Mouse (Mus musculus) right cerebral cortex, postnatal 36 days (tissue): ENCODE measurements around the gene Hes7.

Experiments used
- DNase-seq, 2 experiments: peaks; one replicate each; pipeline ENCODE4 v3.0.0; 2022; ENCODE audit warnings: low spot score in 2 of 2, mixed read lengths in 1 of 2

Gene Hes7

DNA sequence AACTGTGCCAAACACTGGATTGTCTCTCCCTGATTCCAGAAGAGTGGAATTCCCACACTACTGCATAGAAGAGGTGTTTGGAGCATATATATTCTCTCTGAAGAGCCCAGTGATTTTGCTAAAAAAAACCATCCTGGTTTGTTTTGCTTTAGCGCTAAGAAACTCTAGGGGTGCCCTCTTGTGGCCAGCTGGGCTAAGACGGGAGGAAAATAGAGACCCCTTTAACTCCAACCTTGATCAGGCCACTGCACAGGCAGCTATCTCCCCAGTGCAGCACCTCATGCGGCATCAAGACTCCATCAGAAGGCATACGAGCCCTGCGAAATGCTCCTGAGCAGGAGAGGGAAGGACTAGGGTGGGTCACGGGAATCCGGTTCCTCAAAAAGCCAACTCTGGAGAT is 30.2 kb downstream of the Hes7 start:
- DNase-seq = no peak

- no peak for DNase-seq
Observed at GRCm38 (mm10) chr11:69151004-69151403, 30.8 kb downstream of the Hes7 start.

- DNase-seq = no peak
Observed at GRCm38 (mm10) chr11:69153831-69154230, 33.6 kb downstream of the Hes7 start.

GRCm38 (mm10) chr11:69155351-69155750 is 35.1 kb downstream of the Hes7 start:
- DNase-seq = peak in 1 of 2 experiments; percentile 29

DNA sequence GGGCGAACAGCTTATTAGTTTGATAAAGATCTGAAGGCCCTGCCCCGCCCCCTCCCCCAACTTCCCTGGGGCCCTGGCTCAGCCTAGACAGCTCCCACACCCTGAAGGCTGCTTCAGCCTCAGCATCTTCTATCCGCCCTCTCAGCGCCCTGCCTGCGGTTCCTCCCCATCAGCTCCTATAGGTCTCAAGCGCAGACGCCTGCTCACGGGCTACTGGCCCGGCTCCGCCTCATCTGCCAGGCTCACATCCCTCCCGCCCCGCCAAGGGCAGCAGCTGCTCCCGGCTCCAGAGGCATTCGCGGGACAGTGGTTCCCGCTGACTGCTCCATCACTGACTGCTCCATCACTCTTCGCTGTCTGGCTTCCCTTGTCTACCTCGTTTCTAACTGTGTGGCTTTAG is 36.6 kb downstream of the Hes7 start, which contains the start of gene Alox12b:
Alox12b (plus strand) TSS at position 190 of the 400 bp plus-strand sequence.
- peak; percentile 30 to 38 for DNase-seq

DNA sequence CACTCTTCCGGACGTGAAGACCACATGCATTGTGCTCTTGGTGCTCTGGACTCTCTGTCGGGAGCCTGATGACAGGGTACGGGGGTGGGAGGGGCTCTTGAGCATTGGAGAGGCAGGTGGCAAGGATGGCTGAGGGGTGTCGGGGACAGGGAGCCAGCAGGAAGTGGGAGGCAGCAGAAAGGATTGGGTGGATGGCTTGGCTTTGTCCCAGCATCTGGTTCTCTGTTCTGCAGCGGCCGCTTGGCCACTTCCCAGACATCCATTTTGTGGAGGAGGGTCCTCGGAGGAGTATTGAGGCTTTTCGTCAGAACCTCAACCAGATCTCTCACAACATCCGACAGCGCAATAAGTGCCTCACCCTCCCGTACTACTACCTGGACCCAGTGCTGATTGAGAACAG is 49.1 kb downstream of the Hes7 start:
- DNase-seq = peak; percentile 48 to 58

DNA sequence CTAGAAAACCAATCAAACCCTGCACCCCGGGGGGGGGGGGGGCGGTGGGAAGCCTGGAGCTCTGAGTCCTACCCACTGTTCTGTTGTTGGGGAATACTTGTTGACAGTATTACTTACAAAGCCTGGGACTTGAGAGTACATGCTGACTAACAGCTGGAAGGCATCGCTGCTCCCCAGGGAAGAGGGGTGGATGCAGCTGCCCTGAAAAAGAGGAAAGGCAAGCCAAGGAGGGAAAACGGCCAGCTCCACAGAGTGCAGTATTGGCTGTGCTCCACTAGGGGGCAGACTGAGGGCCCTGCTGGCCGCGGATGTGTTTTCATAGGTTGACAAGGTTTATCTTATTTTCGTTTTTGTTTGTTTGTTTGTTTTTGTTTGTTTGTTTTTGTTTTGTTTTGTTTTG is 51.4 kb downstream of the Hes7 start:
- DNase-seq = no peak

DNA sequence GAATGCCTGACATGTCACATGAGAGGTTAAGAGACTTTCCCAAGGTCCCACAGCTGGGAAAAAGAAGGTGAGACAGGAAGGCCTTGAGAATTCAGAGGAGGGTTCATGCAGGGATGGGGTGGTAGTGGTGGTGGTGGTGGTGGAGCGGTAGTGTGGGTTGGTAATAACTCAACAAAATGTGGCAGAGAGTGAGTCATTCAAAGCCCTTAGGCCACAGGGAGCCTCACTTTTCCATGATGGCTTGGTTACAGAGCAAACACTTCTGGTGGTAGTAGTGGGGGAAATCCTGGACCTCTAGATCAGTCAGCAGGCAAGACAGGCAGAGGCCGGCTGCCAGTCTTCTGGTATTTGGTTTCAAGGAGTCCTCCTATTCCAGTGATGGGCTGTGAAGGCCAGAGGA is 52.4 kb downstream of the Hes7 start:
- no peak for DNase-seq
